Mouse (Mus musculus) layer of hippocampus, adult 11-12 months (tissue): ENCODE measurements around the gene Sbk2.
A peak's percentile ranks its signal among the peaks of the same experiment; 100 is the strongest.

ENCODE experiments used
- DNase-seq: peaks from one replicate; pipeline ENCODE4 v3.0.0; 2022; ENCODE audit warnings: low spot score

Gene Sbk2

GRCm38 (mm10) chr7:4921824-4922482 lies 42.3 kb downstream of the Sbk2 start, which contains the start of gene Nat14:
Gene Nat14, plus strand, starts transcription at chr7:4922028.
- no peak for DNase-seq

GRCm38 (mm10) chr7:4920976-4921823 lies 43.0 kb downstream of the Sbk2 start:
- no peak for DNase-seq

GRCm38 (mm10) chr7:4920496-4920895 lies 43.7 kb downstream of the Sbk2 start:
- no peak for DNase-seq

- no peak for DNase-seq
These were observed 44.2 kb downstream of the Sbk2 start for GRCm38 (mm10) chr7:4919971-4920370.

GRCm38 (mm10) chr7:4919096-4919495 lies 45.1 kb downstream of the Sbk2 start:
- DNase-seq = no peak

- DNase-seq = no peak
These were observed 45.5 kb downstream of the Sbk2 start for GRCm38 (mm10) chr7:4918681-4919080.

GRCm38 (mm10) chr7:4917494-4917893 lies 46.7 kb downstream of the Sbk2 start:
- no peak for DNase-seq

GRCm38 (mm10) chr7:4915669-4916416 lies 48.4 kb downstream of the Sbk2 start:
- no peak for DNase-seq

- DNase-seq = peak; percentile 95
These were observed 49.1 kb downstream of the Sbk2 start, which contains the start of gene Zfp628 for GRCm38 (mm10) chr7:4915007-4915665. Gene Zfp628, plus strand, starts transcription at chr7:4915217.

GRCm38 (mm10) chr7:4912248-4912647 lies 52.0 kb downstream of the Sbk2 start:
- DNase-seq = no peak

- DNase-seq = peak; percentile 73
These were observed 52.6 kb downstream of the Sbk2 start for GRCm38 (mm10) chr7:4911561-4911960.

- DNase-seq = no peak
These were observed 57.7 kb downstream of the Sbk2 start, which contains the start of gene Gm36210 for GRCm38 (mm10) chr7:4906466-4906950. Gene Gm36210, minus strand, starts transcription at chr7:4906516.

GRCm38 (mm10) chr7:4902404-4902803 lies 61.8 kb downstream of the Sbk2 start:
- DNase-seq = no peak

- DNase-seq = no peak
These were observed 63.0 kb downstream of the Sbk2 start for GRCm38 (mm10) chr7:4901171-4901570.

GRCm38 (mm10) chr7:4900523-4900851 lies 63.7 kb downstream of the Sbk2 start:
- no peak for DNase-seq

- DNase-seq = no peak
These were observed 64.3 kb downstream of the Sbk2 start for GRCm38 (mm10) chr7:4899649-4900522.

- no peak for DNase-seq
These were observed 65.2 kb downstream of the Sbk2 start for GRCm38 (mm10) chr7:4898851-4899648.

GRCm38 (mm10) chr7:4895186-4895585 lies 69.0 kb downstream of the Sbk2 start:
- DNase-seq = no peak
